Mouse (Mus musculus): Measurements from ENCODE around the gene Pcyt1b. TPM values are rescaled to one million over a fixed set of nuclear protein-coding genes. Genes with fewer than 3 reads are reported as not detected.

Pcyt1b gene
- polyA plus RNA-seq (2015; fragmentation: Nextera tagmentation; extraction: Ambion mirVana), result 0.30 and 0.58 TPM in 2 replicates

- Histone ChIP-seq H3K4me2 (replicated peaks; ENCODE audit: low read depth) (no peak within 1 kb of the TSS), H3K27ac (ENCODE audit: low read depth, low read length) (no peak within 1 kb of the TSS), H3K4me1 (replicated peaks; ENCODE audit: control insufficient read depth, insufficient read depth, low read length) (no peaks in the 10 kb centered on the region), H3K36me3 (ENCODE audit: control insufficient read depth, insufficient read depth) (no peaks in the 10 kb centered on the region), H3K27me3 (replicated peaks; ENCODE audit: control insufficient read depth, insufficient read depth, low read length) (no peaks in the 10 kb centered on the region), H3K9me3 (ENCODE audit: control insufficient read depth) (no peaks in the 10 kb centered on the region), H3K9ac (ENCODE audit: low read depth, low read length) (no peak within 1 kb of the TSS), H3K4me3 (ENCODE audit: low read depth, low read length) (no peak within 1 kb of the TSS)
- no peak for ATAC-seq
- no peak for TF ChIP-seq CTCF (IDR thresholded peaks at IDR 0.05; ENCODE audit: low read depth)
- 32% methylated on average over 3 of the region's 3 CpGs for WGBS
Observed at GRCm38 (mm10) chrX:93654218-93655002, at the start of gene Pcyt1b. TSS of gene Pcyt1b (plus strand) at chrX:93654863.

GRCm38 (mm10) chrX:93630256-93630655 lies 24.4 kb upstream of the Pcyt1b start:
- 56% methylated on average over 1 of the region's 1 CpGs for WGBS
- H3K9ac ChIP-seq (ENCODE audit: low read depth, low read length), result no peak overlapping the region
- TF ChIP-seq CTCF (IDR thresholded peaks at IDR 0.05; ENCODE audit: low read depth), result no peak
- no peak overlapping the region for H3K27ac ChIP-seq (ENCODE audit: low read depth, low read length)
- H3K27me3 ChIP-seq (replicated peaks; ENCODE audit: control insufficient read depth, insufficient read depth, low read length), result no peaks in the 10 kb centered on the region
- H3K9me3 ChIP-seq (ENCODE audit: control insufficient read depth), result no peaks in the 10 kb centered on the region
- no peak for ATAC-seq
- no peaks in the 10 kb centered on the region for H3K4me1 ChIP-seq (replicated peaks; ENCODE audit: control insufficient read depth, insufficient read depth, low read length)
- H3K36me3 ChIP-seq (ENCODE audit: control insufficient read depth, insufficient read depth), result no peaks in the 10 kb centered on the region
- no peak overlapping the region for H3K4me2 ChIP-seq (replicated peaks; ENCODE audit: low read depth)
- no peak overlapping the region for H3K4me3 ChIP-seq (ENCODE audit: low read depth, low read length)

- H3K27me3 ChIP-seq (replicated peaks; ENCODE audit: control insufficient read depth, insufficient read depth, low read length), result no peaks in the 10 kb centered on the region
- H3K36me3 ChIP-seq (ENCODE audit: control insufficient read depth, insufficient read depth), result no peaks in the 10 kb centered on the region
- peak within 1 kb of the TSS; percentile 48 for H3K9ac ChIP-seq (ENCODE audit: low read depth, low read length)
- 19% methylated on average over 53 of the region's 53 CpGs for WGBS
- no peaks in the 10 kb centered on the region for H3K4me1 ChIP-seq (replicated peaks; ENCODE audit: control insufficient read depth, insufficient read depth, low read length)
- ATAC-seq, result peak; percentile 99
- TF ChIP-seq CTCF (IDR thresholded peaks at IDR 0.05; ENCODE audit: low read depth), result no peak
- H3K9me3 ChIP-seq (ENCODE audit: control insufficient read depth), result no peaks in the 10 kb centered on the region
- H3K27ac ChIP-seq (ENCODE audit: low read depth, low read length), result peak within 1 kb of the TSS; percentile 50; the same call in 1 of the 2 replicates
- peak within 1 kb of the TSS; percentile 63 for H3K4me2 ChIP-seq (replicated peaks; ENCODE audit: low read depth)
- peak within 1 kb of the TSS; percentile 56 for H3K4me3 ChIP-seq (ENCODE audit: low read depth, low read length)
Observed at GRCm38 (mm10) chrX:93631657-93632449, 22.8 kb upstream of the Pcyt1b start, which contains the start of gene Pola1. TSS of gene Pola1 (minus strand) at chrX:93632155.

GRCm38 (mm10) chrX:93634861-93635375 lies 19.7 kb upstream of the Pcyt1b start:
- ATAC-seq, result no peak
- Histone ChIP-seq H3K4me2 (replicated peaks; ENCODE audit: low read depth) (no peak overlapping the region), H3K27ac (ENCODE audit: low read depth, low read length) (no peak overlapping the region), H3K36me3 (ENCODE audit: control insufficient read depth, insufficient read depth) (no peaks in the 10 kb centered on the region), H3K4me1 (replicated peaks; ENCODE audit: control insufficient read depth, insufficient read depth, low read length) (no peaks in the 10 kb centered on the region), H3K9ac (ENCODE audit: low read depth, low read length) (no peak overlapping the region), H3K9me3 (ENCODE audit: control insufficient read depth) (no peaks in the 10 kb centered on the region), H3K4me3 (ENCODE audit: low read depth, low read length) (no peak overlapping the region), H3K27me3 (replicated peaks; ENCODE audit: control insufficient read depth, insufficient read depth, low read length) (no peaks in the 10 kb centered on the region)
- 74% methylated on average over 2 of the region's 2 CpGs for WGBS
- no peak for TF ChIP-seq CTCF (IDR thresholded peaks at IDR 0.05; ENCODE audit: low read depth)

- no peaks in the 10 kb centered on the region for H3K27me3 ChIP-seq (replicated peaks; ENCODE audit: control insufficient read depth, insufficient read depth, low read length)
- 83% methylated on average over 3 of the region's 3 CpGs for WGBS
- H3K4me1 ChIP-seq (replicated peaks; ENCODE audit: control insufficient read depth, insufficient read depth, low read length), result no peaks in the 10 kb centered on the region
- H3K9me3 ChIP-seq (ENCODE audit: control insufficient read depth), result no peaks in the 10 kb centered on the region
- no peak for TF ChIP-seq CTCF (IDR thresholded peaks at IDR 0.05; ENCODE audit: low read depth)
- no peak overlapping the region for H3K9ac ChIP-seq (ENCODE audit: low read depth, low read length)
- no peak overlapping the region for H3K4me2 ChIP-seq (replicated peaks; ENCODE audit: low read depth)
- H3K4me3 ChIP-seq (ENCODE audit: low read depth, low read length), result no peak overlapping the region
- H3K27ac ChIP-seq (ENCODE audit: low read depth, low read length), result no peak overlapping the region
- ATAC-seq, result no peak
- no peaks in the 10 kb centered on the region for H3K36me3 ChIP-seq (ENCODE audit: control insufficient read depth, insufficient read depth)
Observed at GRCm38 (mm10) chrX:93643600-93643999, 11.1 kb upstream of the Pcyt1b start.

- Histone ChIP-seq H3K27ac (ENCODE audit: low read depth, low read length) (no peak overlapping the region), H3K4me1 (replicated peaks; ENCODE audit: control insufficient read depth, insufficient read depth, low read length) (no peaks in the 10 kb centered on the region), H3K9ac (ENCODE audit: low read depth, low read length) (no peak overlapping the region), H3K4me3 (ENCODE audit: low read depth, low read length) (no peak overlapping the region), H3K4me2 (replicated peaks; ENCODE audit: low read depth) (no peak overlapping the region), H3K9me3 (ENCODE audit: control insufficient read depth) (no peaks in the 10 kb centered on the region), H3K36me3 (ENCODE audit: control insufficient read depth, insufficient read depth) (no peaks in the 10 kb centered on the region), H3K27me3 (replicated peaks; ENCODE audit: control insufficient read depth, insufficient read depth, low read length) (no peaks in the 10 kb centered on the region)
- ATAC-seq, result no peak
- TF ChIP-seq CTCF (IDR thresholded peaks at IDR 0.05; ENCODE audit: low read depth), result no peak
Observed at GRCm38 (mm10) chrX:93644022-93644421, 10.6 kb upstream of the Pcyt1b start.
